Mouse (Mus musculus) neural tube, embryonic 11.5 days (tissue): ENCODE data around the gene Cd59a. TPM values are rescaled to one million over a fixed set of nuclear protein-coding genes. Genes with fewer than 3 reads are reported as not detected.

Experiments used
- ATAC-seq: fragments of 200-750 bp; cut with Nextera tagmentation; 2 replicates; pipeline ENCODE4 v1.8.0; 2017; ENCODE audit warnings: moderate number of reproducible peaks, mild to moderate bottlenecking, moderate TSS enrichment, moderate library complexity; ENCODE audit not compliant: insufficient read depth, low FRiP score, low TSS enrichment
- DNase-seq: peaks from one replicate; pipeline ENCODE4 v3.0.0-alpha.2; 2015; ENCODE audit warnings: low spot score
- H3K27ac ChIP-seq: fragments of 300-500 bp; sonication (generic); 2 replicates; pipeline ENCODE4 v1.5.1; 2014; ENCODE audit warnings: low read depth, mild to moderate bottlenecking, low read length
- H3K27me3 ChIP-seq: fragments of 300-500 bp; sonication (generic); 2 replicates; pipeline ENCODE4 v1.6.1; 2014; ENCODE audit warnings: mild to moderate bottlenecking, low read length, mixed read lengths; ENCODE audit not compliant: control insufficient read depth, insufficient read depth
- H3K36me3 ChIP-seq: fragments of 300-500 bp; sonication (generic); 2 replicates; pipeline ENCODE4 v1.6.1; 2014; ENCODE audit warnings: mild to moderate bottlenecking, low read length, moderate library complexity, mixed read lengths; ENCODE audit not compliant: control insufficient read depth, insufficient read depth
- H3K4me1 ChIP-seq: fragments of 300-500 bp; sonication (generic); 2 replicates; pipeline ENCODE4 v1.6.1; 2014; ENCODE audit warnings: low read length, mixed read lengths; ENCODE audit not compliant: control insufficient read depth, insufficient read depth
- H3K4me2 ChIP-seq: fragments of 300-500 bp; sonication (generic); 2 replicates; pipeline ENCODE4 v1.6.1; 2014; ENCODE audit warnings: low read depth, mild to moderate bottlenecking, moderate library complexity
- H3K4me3 ChIP-seq: fragments of 300-500 bp; sonication (generic); 2 replicates; pipeline ENCODE4 v1.5.1; 2014; ENCODE audit warnings: low read depth, low read length
- H3K9ac ChIP-seq: fragments of 300-500 bp; sonication (generic); 2 replicates; pipeline ENCODE4 v1.6.1; 2014; ENCODE audit warnings: mild to moderate bottlenecking, low read length
- H3K9me3 ChIP-seq: fragments of 300-500 bp; sonication (generic); 2 replicates; pipeline ENCODE4 v1.6.1; 2016; ENCODE audit warnings: low read length; ENCODE audit not compliant: control insufficient read depth
- WGBS: fragments of 180-500 bp; shearing (Covaris S2); extraction: QIAGEN DNeasy Blood & Tissue Kit; methylation state at CpG from one replicate; pipeline ENCODE4 v1.1.7; 2014; 5-methylcytosine and 5-hydroxymethylcytosine counted together
- polyA plus RNA-seq: library from polyadenylated mRNA; unstranded; fragments of >200 nt; fragmentation: Nextera tagmentation; extraction: Ambion mirVana; gene quantifications from 2 replicates; pipeline ENCODE4 v1.2.1, GENCODE M21; 2014

Gene Cd59a
- polyA plus RNA-seq, 1 experiment from 2014 or later, result 32.5 TPM

DNA sequence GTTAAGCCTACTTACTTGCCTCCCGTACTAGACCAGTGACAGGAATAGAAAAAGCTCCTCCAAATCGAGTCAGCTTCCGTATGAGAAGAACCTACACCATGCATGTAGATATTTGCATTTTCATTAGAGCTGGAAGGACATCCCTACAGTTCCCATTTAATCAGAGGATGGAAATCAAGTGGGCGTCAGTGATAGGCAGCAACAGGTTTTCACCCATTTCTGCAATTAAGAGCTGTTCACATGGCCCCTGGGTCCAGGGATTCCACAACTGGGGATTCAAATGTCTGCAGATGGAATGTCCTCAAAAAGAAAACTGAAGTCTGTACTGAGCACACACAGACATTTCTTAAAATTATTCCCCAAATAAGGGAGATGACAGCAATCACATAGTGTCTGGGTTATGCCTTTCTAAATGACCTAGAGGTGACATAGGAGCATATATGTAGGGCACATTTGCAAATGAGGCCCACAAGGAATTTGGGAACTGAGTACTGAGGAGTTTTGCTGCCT, 68.4 kb downstream of the Cd59a start:
- DNase-seq, result no peak

More for the DNA sequence above, 68.4 kb downstream of the Cd59a start:
- Histone ChIP-seq H3K36me3 (no peaks in the 10 kb centered on the region), H3K4me3 (no peak overlapping the region), H3K4me2 (no peak overlapping the region), H3K9ac (no peak overlapping the region), H3K4me1 (no peaks in the 10 kb centered on the region), H3K9me3 (no peaks in the 10 kb centered on the region), H3K27ac (no peak overlapping the region), H3K27me3 (no peaks in the 10 kb centered on the region)
- WGBS, result 86% methylated on average over 4 of the region's 4 CpGs
- ATAC-seq, result no peak

Other genes with a start within 250 kb of the Cd59a start
- 27.7 and 30.7 TPM in 2 replicates for gene Lmo2, start 137.8 kb upstream of the Cd59a start, polyA plus RNA-seq
- 56.0 and 57.7 TPM in 2 replicates for gene Fbxo3, start 68.1 kb upstream of the Cd59a start, polyA plus RNA-seq
- 1.0 and 1.1 TPM in 2 replicates for gene 4931422A03Rik, start 67.4 kb upstream of the Cd59a start, polyA plus RNA-seq
- not detected in 2 replicates for gene Gm10912, start 30.0 kb upstream of the Cd59a start, polyA plus RNA-seq
- not detected in 2 replicates for gene Gm10799, start 27.3 kb upstream of the Cd59a start, polyA plus RNA-seq
- 3.5 and 4.8 TPM in 2 replicates for gene Cd59b, start 26.0 kb upstream of the Cd59a start, polyA plus RNA-seq
- not detected in 2 replicates for gene A930018P22Rik, start 27.0 kb downstream of the Cd59a start, polyA plus RNA-seq